Mouse (Mus musculus) layer of hippocampus, postnatal 36 days (tissue): Measurements from ENCODE around the gene Btf3. TPM values are rescaled to one million over a fixed set of nuclear protein-coding genes. Genes with fewer than 3 reads are reported as not detected.

ENCODE experiments used
- DNase-seq, 2 experiments: peaks; one replicate each; pipeline ENCODE4 v3.0.0; 2022
- total RNA-seq, 2 experiments: library from RNA; stranded (reverse); gene quantifications; 2 replicates each; pipeline ENCODE4 v1.2.3; 2021

Btf3 gene
- total RNA-seq, 2 experiments from 2014 or later = 187 to 191 TPM

GRCm38 (mm10) chr13:98336205-98336604, 19.4 kb upstream of the Btf3 start:
- no peak for DNase-seq

DNA sequence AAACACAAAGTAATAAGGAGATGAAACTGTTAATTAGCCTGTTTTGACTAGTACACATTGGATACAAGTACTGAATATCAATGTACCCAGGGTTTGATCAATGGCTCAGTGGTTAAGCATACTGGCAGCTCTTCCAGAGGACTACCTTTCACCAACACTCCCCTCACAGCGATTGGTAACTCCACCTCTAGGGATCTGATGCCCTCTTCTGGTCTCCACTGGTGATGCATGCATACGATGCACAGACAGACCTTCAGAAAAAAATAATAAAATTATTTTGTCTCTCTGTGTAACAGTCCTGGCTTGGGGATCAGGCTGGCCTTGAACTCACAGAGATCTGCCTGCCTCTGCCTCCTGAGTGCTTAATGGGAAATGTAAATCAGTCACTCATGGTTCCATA, 15.3 kb upstream of the Btf3 start:
- peak in 1 of 2 experiments; percentile 19 for DNase-seq

DNA sequence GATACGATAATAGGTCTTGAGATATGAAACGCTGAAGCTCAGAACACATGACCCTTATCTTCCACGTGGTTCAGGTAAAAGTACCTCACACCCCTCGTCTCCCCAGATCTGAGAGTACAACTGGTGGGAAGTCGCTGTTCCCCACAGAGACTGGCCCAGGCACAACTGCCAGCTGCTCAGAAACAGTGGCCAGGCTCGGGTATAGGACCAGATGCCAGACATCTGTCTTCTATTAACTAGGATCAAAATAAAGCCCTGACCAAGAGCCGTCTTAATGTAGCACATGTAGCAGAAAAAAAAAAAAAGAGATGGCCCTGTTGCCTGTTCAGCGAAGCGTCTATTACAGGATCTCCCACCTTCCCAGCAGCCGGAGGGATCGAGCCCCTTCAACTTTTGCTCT, 8.2 kb upstream of the Btf3 start:
- no peak for DNase-seq

DNA sequence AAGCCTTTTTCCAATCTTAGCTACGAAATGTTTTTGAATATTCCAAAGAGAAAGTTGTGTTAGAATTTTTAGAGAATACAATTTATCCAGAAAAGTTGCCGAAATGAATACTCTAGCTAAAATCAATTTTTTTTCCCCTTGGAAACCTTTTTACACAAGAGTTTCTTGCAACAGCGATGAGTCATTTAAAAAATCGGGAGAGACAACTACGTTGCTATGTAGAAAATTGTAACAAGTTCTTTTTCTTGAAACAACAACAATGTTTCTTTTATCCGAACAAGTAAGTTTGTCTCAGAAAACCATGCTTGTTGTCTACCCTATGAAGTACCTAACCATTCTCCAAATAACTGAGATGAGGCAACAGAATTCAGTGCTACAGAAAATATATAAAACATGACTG, 1.1 kb upstream of the Btf3 start:
- no peak for DNase-seq

GRCm38 (mm10) chr13:98317246-98317677, 456 bp upstream of the Btf3 start:
- DNase-seq = no peak

- DNase-seq = no peak
These were observed 696 bp downstream of the Btf3 start for GRCm38 (mm10) chr13:98316140-98316479.

DNA sequence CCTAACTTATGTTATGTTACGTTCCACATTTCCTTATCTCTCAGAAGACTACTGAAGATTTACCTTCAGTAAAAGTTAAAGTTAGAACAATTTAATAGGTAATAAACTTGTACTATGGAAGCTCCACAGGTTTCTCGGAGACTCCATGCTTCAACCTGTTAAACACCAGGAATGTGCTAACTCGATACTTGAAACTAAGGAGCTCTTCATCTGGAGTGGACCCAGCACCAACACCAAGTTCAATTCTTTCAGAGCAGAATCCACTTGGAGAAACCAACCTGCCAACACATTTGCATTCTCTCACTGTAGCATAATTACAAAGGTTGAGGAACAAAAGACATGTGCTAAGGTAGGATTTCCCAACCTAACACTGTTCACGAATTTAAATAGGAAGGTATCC, 1.7 kb downstream of the Btf3 start:
- DNase-seq = no peak

DNA sequence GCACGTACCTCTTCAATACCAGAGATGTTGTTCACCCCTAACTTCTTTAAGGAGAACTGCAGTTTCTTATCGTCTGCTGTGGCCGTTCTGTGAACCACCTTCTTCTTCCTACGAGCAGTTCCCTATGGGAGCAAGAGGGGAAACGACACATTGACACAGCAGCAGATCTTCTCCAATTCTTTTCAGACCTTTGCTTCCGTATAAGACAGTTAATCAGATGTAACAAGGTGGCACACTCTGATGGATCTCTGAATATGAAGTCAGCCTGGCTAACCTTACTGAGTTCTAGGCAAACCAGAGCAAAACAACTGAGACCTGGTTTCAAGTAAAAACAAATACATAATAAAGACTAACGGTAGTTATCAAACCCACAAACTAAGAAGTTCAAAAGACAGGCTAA, 3.2 kb downstream of the Btf3 start:
- no peak for DNase-seq

GRCm38 (mm10) chr13:98311597-98311996, 5.2 kb downstream of the Btf3 start:
- no peak for DNase-seq

DNA sequence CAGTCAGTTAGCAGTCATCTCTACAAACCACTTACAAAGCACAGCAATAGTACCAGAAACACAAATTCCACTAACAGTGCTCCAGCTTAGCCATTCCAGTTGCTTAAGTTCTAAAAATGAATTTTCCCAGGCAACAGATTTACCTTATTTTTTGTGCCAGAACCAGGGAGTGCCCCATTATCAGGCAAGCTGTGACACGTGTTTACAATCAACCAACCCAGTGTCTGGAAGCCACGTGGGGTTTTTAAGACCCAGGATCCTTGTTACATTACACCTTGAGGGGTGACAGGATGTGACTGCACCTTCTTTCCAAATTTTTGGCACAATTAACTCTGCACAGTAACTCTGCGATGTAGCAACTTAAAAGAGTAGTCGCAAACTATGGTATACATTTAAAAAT, 8.1 kb downstream of the Btf3 start:
- no peak for DNase-seq

- no peak for DNase-seq
These were observed 8.8 kb downstream of the Btf3 start for GRCm38 (mm10) chr13:98308004-98308403.

- DNase-seq = no peak
These were observed 9.8 kb downstream of the Btf3 start for GRCm38 (mm10) chr13:98306852-98307475.

DNA sequence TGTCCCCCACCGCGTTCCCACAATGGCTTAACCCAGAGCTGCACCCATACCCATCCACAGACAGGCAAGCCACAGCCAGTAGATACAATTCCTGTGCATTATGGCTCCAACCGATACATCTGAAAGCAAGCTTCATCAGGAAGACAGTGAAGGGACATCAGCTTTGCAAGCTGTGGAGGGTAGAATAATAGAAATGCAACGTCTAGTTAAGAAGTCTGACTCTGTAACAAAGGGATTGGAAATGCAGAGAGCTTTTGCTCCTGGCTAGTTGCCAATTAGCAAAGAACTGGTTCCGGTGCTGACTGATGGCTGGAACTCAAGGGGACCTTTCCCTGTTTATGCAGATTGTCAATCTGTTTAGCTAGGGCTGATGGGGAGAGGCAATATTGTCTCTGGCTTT, 10.4 kb downstream of the Btf3 start:
- DNase-seq = no peak

GRCm38 (mm10) chr13:98305257-98305656, 11.5 kb downstream of the Btf3 start:
- DNase-seq = no peak

GRCm38 (mm10) chr13:98298833-98299758, 17.7 kb downstream of the Btf3 start:
- peak; percentile 66 to 75 for DNase-seq

GRCm38 (mm10) chr13:98297883-98298482, 18.8 kb downstream of the Btf3 start:
- no peak for DNase-seq

- no peak for DNase-seq
These were observed 20.7 kb downstream of the Btf3 start for GRCm38 (mm10) chr13:98296072-98296471.

GRCm38 (mm10) chr13:98291712-98292111, 25.1 kb downstream of the Btf3 start:
- no peak for DNase-seq

GRCm38 (mm10) chr13:98290719-98291118, 26.1 kb downstream of the Btf3 start:
- no peak for DNase-seq

GRCm38 (mm10) chr13:98280990-98281650, 35.7 kb downstream of the Btf3 start:
- DNase-seq = no peak

DNA sequence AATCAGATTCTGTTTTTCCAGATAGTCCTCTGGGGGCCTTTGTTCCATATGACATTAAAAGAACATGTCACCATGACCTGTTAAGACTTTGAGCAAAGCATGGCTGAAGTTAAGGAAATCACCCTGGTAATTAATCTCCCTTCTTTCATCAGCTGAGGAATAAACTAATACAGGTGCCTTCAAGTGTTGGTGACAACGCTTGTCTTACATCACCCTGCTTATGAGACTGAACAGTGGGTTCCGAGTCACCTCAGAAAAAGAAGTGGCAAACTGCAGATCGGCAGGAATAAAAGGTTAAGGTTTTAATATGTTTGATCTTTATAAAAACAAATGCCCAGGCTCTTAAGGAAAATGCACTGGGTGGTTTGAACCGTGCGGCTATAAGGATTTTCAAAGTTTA, 37.1 kb downstream of the Btf3 start, which contains the start of gene Gm21976:
Gene Gm21976 (plus strand): TSS at position 202 of the 400 bp plus-strand sequence.
- no peak for DNase-seq

DNA sequence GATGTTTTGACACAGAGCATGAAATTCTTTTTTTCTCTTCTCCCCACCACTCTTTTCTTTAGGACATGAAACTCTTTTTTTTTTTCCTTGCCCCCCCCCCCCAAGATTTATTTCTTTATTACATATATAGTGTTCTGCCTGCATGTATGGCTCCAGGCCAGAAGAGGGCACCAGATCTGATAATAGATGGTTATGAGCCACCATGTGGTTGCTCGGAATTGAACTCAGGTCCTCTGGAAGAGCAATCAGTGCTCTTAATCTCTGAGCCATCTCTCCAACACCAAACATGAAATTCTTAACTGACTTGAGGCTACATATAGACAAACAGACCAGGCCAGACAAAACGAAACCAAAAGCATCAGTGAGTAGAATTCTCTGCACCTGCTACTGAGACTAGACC, 39.3 kb downstream of the Btf3 start:
- DNase-seq = no peak

DNA sequence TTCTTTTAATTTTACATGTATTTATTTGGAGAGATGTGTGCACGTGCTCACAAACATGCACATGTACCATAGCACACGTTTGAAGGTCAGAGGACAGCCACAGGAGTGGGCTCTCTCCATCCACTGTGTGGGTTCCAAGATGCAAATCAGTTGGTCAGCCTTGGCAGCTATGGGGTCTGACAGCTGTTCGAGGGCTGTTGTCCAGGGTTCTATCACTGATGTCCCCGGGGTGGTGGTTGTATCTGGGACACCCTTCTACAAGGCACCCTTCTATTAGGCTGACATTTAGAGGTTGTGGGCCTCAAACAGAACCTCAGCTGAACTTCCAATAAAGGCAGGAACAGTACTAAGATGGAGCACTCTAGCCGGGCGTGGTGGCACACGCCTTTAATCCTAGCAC, 40.6 kb downstream of the Btf3 start:
- no peak for DNase-seq
